Mouse (Mus musculus) testis, adult 2 months (tissue): ENCODE measurements around the gene Sod1.

ENCODE experiments used
- CTCF ChIP-seq: fragments of 200-500 bp; IDR thresholded peaks from 2 replicates; pipeline ENCODE4 v1.5.1; 2012; ENCODE audit warnings: low read depth, mild to moderate bottlenecking, inconsistent platforms, low read length, moderate library complexity; ENCODE audit not compliant: control insufficient read depth, insufficient read depth, insufficient replicate concordance
- POLR2A ChIP-seq: fragments of 200-500 bp; IDR thresholded peaks from 2 replicates; pipeline ENCODE4 v1.6.1; 2012; ENCODE audit warnings: low read depth, mild to moderate bottlenecking, inconsistent platforms, low read length, moderate library complexity; ENCODE audit not compliant: control insufficient read depth

- TF ChIP-seq CTCF (no peak), POLR2A (no peak)
These were observed 46.0 kb downstream of the Sod1 start for GRCm38 (mm10) chr16:90266581-90266980.
